Mouse (Mus musculus) ES-E14 (cell line): ENCODE measurements around the gene Adam10. TPM values are rescaled to one million over a fixed set of nuclear protein-coding genes. Genes with fewer than 3 reads are reported as not detected.
A peak's percentile ranks its signal among the peaks of the same experiment; 100 is the strongest.

ENCODE experiments used
- DNase-seq: peaks from one replicate; pipeline ENCODE4 v3.0.0-alpha.2; 2013; ENCODE audit warnings: low read depth, low spot score
- H3K27ac ChIP-seq: 2 replicates; pipeline ENCODE4 v1.5.1; 2012; ENCODE audit warnings: low read depth, mild to moderate bottlenecking, low read length, moderate library complexity, mixed read lengths; ENCODE audit not compliant: poor library complexity, insufficient read depth, severe bottlenecking
- H3K36me3 ChIP-seq: 2 replicates; pipeline ENCODE4 v1.6.1; 2012; ENCODE audit warnings: mild to moderate bottlenecking, low read length, moderate library complexity, mixed read lengths; ENCODE audit not compliant: control insufficient read depth, poor library complexity, insufficient read depth, severe bottlenecking
- H3K4me1 ChIP-seq, 2 experiments: fragments of 150-350 bp in 1 of 2; sonication (generic) in 1 of 2; 2 replicates each; pipeline ENCODE4 v1.6.1; 2012; ENCODE audit warnings: low read length in 2 of 2, mild to moderate bottlenecking in 1 of 2, mixed read lengths in 1 of 2; ENCODE audit not compliant: control insufficient read depth in 2 of 2, insufficient read depth in 2 of 2, poor library complexity in 1 of 2
- H3K4me3 ChIP-seq, 2 experiments: fragments of 150-350 bp in 1 of 2; sonication (generic) in 1 of 2; 2 replicates each; pipeline ENCODE4 v1.5.1; 2012; ENCODE audit warnings: low read length in 2 of 2, low read depth in 1 of 2, mild to moderate bottlenecking in 1 of 2, mixed read lengths in 1 of 2; ENCODE audit not compliant: insufficient read depth in 1 of 2, poor library complexity in 1 of 2, severe bottlenecking in 1 of 2
- H3K9ac ChIP-seq: 2 replicates; pipeline ENCODE4 v1.6.1; 2012; ENCODE audit warnings: low read depth, mild to moderate bottlenecking, low read length, mixed read lengths; ENCODE audit not compliant: poor library complexity, insufficient read depth, severe bottlenecking
- H3K9me3 ChIP-seq: fragments of 150-350 bp; sonication (generic); 2 replicates; pipeline ENCODE4 v1.6.1; 2012; ENCODE audit warnings: low read depth, mild to moderate bottlenecking, low read length; ENCODE audit not compliant: control insufficient read depth, insufficient read depth
- CHD2 ChIP-seq: IDR thresholded peaks from 2 replicates; pipeline ENCODE4 v1.6.1; 2014; ENCODE audit warnings: mild to moderate bottlenecking, low read depth, low read length, inconsistent platforms
- HCFC1 ChIP-seq: IDR thresholded peaks from 2 replicates; pipeline ENCODE4 v1.6.1; 2012; ENCODE audit warnings: low read length, inconsistent platforms, borderline replicate concordance; ENCODE audit not compliant: insufficient read depth
- MAFK ChIP-seq: IDR thresholded peaks from 2 replicates; pipeline ENCODE4 v1.6.1; 2014; ENCODE audit warnings: mild to moderate bottlenecking, low read depth, low read length, inconsistent platforms; ENCODE audit not compliant: insufficient read depth
- ZC3H11A ChIP-seq: IDR thresholded peaks from 2 replicates; pipeline ENCODE4 v1.6.1; 2012; ENCODE audit warnings: low read depth, mild to moderate bottlenecking, inconsistent platforms, low read length, borderline replicate concordance
- ZNF384 ChIP-seq: IDR thresholded peaks from 2 replicates; pipeline ENCODE4 v1.6.1; 2012; ENCODE audit warnings: low read depth, low read length, inconsistent platforms
- in situ Hi-C, 2 experiments: fragments of 600-800 bp; cut with MboI; formaldehyde crosslinking; loops; one replicate each; pipeline ENCODE4 v1.15.1; 2025; ENCODE audit warnings: low sequenced_read_pairs in 2 of 2, inconsistent platforms in 1 of 2; ENCODE audit not compliant: unreplicated experiment in 2 of 2
- total RNA-seq: library from RNA; depleted of rRNA; stranded (reverse); fragments of 300-350 nt; gene quantifications from 2 replicates; pipeline ENCODE4 v1.2.3, GENCODE M21; 2012

Gene Adam10
- total RNA-seq, 1 experiment = 18.1 TPM

- Histone ChIP-seq H3K4me1 (peaks cover 3 to 6% of the 10 kb centered on the region in 2 experiments; a peak in 3 of 4 replicates), H3K9me3 (no peaks in the 10 kb centered on the region), H3K27ac (no peak overlapping the region), H3K4me3 (0 out of 4 replicates have a peak overlapping the region, but pooled peaks of 1 of the 2 experiments have one; percentile 6), H3K36me3 (no peaks in the 10 kb centered on the region), H3K9ac (no peak overlapping the region)
- no peak for DNase-seq
- in situ Hi-C loops = no loop called here
- no peak for TF ChIP-seq ZC3H11A
- no peak for TF ChIP-seq CHD2
- TF ChIP-seq MAFK = no peak
- no peak for TF ChIP-seq HCFC1
- no peak for TF ChIP-seq ZNF384
These were observed 116.0 kb downstream of the Adam10 start for GRCm38 (mm10) chr9:70794643-70795438.

- Histone ChIP-seq H3K36me3 (no peaks in the 10 kb centered on the region), H3K9me3 (no peaks in the 10 kb centered on the region), H3K27ac (no peak overlapping the region), H3K4me3 (0 out of 4 replicates have a peak overlapping the region, but pooled peaks of 1 of the 2 experiments have one; percentile 6), H3K9ac (no peak overlapping the region), H3K4me1 (peaks cover 3 to 6% of the 10 kb centered on the region in 2 experiments; a peak in 3 of 4 replicates)
- in situ Hi-C loops = no loop called here
- TF ChIP-seq ZC3H11A = no peak
- no peak for TF ChIP-seq HCFC1
- no peak for TF ChIP-seq ZNF384
- TF ChIP-seq CHD2 = no peak
- TF ChIP-seq MAFK = no peak
- DNase-seq = peak; percentile 86
These were observed 116.6 kb downstream of the Adam10 start for GRCm38 (mm10) chr9:70795439-70795757.

- in situ Hi-C loops = no loop called here
- TF ChIP-seq ZNF384 = no peak
- TF ChIP-seq CHD2 = no peak
- no peak for TF ChIP-seq ZC3H11A
- no peak for TF ChIP-seq MAFK
- TF ChIP-seq HCFC1 = no peak
These were observed 122.0 kb downstream of the Adam10 start for GRCm38 (mm10) chr9:70800588-70801315.

GRCm38 (mm10) chr9:70801761-70802160 lies 123.0 kb downstream of the Adam10 start:
- in situ Hi-C loops = no loop called here
- no peaks in the 10 kb centered on the region; a peak in 1 of 4 replicates for H3K4me1 ChIP-seq
- no peak for TF ChIP-seq ZNF384
- TF ChIP-seq ZC3H11A = no peak
- TF ChIP-seq MAFK = no peak
- TF ChIP-seq HCFC1 = no peak
- TF ChIP-seq CHD2 = no peak

More at GRCm38 (mm10) chr9:70800588-70801315, 122.0 kb downstream of the Adam10 start:
- DNase-seq = no peak
- no peak overlapping the region for H3K4me3 ChIP-seq
- no peak overlapping the region for H3K27ac ChIP-seq
- no peak overlapping the region for H3K9ac ChIP-seq
- no peaks in the 10 kb centered on the region for H3K36me3 ChIP-seq
- H3K9me3 ChIP-seq = no peaks in the 10 kb centered on the region
- H3K4me1 ChIP-seq = no peaks in the 10 kb centered on the region; a peak in 1 of 4 replicates

More at GRCm38 (mm10) chr9:70801761-70802160, 123.0 kb downstream of the Adam10 start:
- Histone ChIP-seq H3K27ac (no peak overlapping the region), H3K4me3 (no peak overlapping the region), H3K9ac (no peak overlapping the region), H3K9me3 (no peaks in the 10 kb centered on the region), H3K36me3 (no peaks in the 10 kb centered on the region)
- DNase-seq = no peak
